Mouse (Mus musculus) layer of hippocampus, adult 11-12 months (tissue): ENCODE data around the gene Ndufb5.
"Not testable (repeated sequence)": the region's sequence is repeated elsewhere in the genome, so short reads cannot be mapped to it uniquely, and the experiment has no call there.

ENCODE experiments used
- DNase-seq: peaks from one replicate; pipeline ENCODE4 v3.0.0; 2022; ENCODE audit warnings: low spot score

Gene Ndufb5

GRCm38 (mm10) chr3:32736244-32737171 lies at the start of gene Ndufb5:
TSS of gene Ndufb5 (plus strand) at chr3:32736990.
- DNase-seq: peak; percentile 99

- DNase-seq: no peak
These were observed 49.6 kb upstream of the Ndufb5 start for GRCm38 (mm10) chr3:32687156-32687555.

- no peak for DNase-seq
These were observed 47.2 kb upstream of the Ndufb5 start for GRCm38 (mm10) chr3:32689567-32689999.

DNA sequence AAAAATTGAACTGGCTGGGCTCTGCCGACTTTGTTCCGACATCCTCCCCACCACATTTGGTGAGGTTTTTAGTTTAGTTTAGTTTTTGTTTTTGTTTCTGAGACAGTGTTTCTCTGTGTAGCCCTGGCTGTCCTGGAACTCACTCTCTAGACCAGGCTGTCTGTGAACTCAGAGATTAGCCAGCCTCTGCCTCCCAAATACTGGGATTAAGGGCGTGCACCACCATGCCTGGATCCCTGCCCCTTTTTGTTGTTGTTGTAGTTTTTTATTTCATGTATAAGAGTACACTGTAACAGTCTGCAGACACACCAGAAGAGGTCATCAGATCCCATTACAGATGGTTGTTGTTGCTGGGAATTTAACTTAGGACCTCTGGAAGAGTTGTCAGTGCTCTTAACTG lies 46.8 kb upstream of the Ndufb5 start:
- no peak for DNase-seq

DNA sequence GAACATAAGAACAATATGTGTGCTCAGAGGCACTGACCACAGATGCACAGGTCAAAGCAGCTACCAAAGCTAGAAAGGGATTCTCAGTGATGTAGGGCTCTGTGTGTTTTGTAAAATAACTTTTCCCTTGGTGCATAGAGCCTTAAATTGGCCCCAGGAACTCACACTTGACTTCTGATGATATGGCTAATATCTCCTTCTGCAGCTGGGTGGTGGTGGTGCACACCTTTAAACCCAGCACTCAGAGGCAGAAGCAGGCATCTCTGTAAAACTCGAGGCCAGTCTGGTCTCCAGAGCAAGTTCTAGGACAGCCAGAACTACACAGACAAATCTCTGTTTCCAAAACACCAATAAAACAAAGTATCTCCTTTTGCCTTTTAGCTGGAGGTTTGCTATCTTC lies 45.9 kb upstream of the Ndufb5 start:
- no peak for DNase-seq

- no peak for DNase-seq
These were observed 44.9 kb upstream of the Ndufb5 start for GRCm38 (mm10) chr3:32691841-32692240.

GRCm38 (mm10) chr3:32694211-32694610 lies 42.6 kb upstream of the Ndufb5 start:
- no peak for DNase-seq

DNA sequence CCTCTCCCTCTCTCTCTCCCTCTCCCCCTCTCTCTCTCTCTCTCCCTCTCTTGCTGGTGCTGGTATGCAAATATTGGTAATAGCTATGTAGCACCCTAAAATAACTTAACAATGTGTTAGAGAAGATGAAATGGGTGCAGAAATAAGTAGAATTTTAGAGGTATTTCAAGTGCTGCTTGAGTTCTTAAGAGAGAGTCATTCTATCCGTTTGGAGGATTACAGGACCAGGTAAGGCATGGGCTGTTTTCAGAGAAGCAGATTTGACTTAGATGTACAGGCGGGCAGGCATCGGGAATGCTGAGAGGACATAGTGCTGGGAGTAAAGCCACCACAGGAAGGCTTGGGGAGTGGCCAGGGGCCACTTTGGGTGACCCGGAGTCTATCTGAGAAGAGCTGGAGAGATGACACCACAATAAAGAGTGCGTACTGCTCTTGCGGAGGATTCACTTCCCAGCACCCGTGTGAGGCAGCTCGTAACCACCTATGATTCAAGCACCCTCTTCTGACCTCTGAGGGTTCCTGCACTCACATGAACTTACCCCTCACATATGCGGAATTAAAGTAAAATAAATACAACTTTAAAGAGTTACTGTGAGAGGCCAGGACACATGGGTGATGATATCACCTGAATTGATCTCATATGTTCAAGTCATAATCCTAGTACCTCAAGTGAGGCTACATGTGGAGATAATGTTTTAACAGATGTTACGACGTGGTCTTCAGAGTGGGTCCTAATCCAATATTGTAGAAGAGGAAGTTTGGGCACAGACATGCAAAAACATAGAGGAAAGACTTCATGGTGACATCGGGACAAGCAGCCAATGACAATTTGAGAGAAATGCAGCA lies 41.8 kb upstream of the Ndufb5 start:
- DNase-seq: no peak

GRCm38 (mm10) chr3:32695583-32695980 lies 41.2 kb upstream of the Ndufb5 start:
- DNase-seq: no peak

- DNase-seq: peak; percentile 98
These were observed 38.4 kb upstream of the Ndufb5 start for GRCm38 (mm10) chr3:32698228-32698863.

GRCm38 (mm10) chr3:32704021-32704420 lies 32.8 kb upstream of the Ndufb5 start:
- not testable (repeated sequence) for DNase-seq

- DNase-seq: not testable (repeated sequence)
These were observed 32.2 kb upstream of the Ndufb5 start for GRCm38 (mm10) chr3:32704632-32705031.

DNA sequence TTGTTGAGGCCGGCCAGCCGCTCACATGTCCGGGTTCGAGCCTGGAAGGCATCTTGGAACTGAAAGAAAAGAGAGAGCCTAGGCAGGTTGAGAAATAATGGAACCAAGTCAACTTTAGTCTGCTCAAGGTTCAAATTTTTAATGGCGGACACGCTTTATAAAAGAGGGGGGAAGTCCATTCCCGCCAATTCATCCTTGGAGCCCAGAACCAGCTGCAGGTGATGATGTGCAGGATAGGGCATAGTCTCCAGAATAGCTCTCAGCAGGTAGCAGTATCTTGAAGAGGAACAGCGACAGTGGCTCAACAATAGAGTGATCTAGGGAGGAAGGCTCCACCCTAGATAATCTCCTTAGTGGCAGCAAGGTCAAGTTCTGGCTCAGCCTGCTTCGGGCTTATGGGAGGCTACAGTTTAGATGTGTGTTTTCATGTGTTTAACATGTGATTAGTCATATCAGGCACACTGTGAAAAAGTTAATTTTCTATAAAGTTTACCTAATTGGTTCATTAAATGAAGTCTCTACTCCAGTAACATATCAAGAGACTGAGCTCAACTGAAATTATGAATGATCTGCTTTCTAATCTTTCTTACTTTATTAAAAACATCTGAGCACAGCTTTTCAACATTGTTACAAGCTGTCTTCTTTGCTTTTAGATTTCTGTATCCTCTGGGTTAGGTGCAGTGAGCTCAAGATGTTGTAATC lies 31.0 kb upstream of the Ndufb5 start, which contains the start of gene Actl6a:
Gene Actl6a (plus strand): TSS at position 652 of the 702 bp plus-strand sequence.
- DNase-seq: not testable (repeated sequence)

- DNase-seq: no peak
These were observed 28.8 kb upstream of the Ndufb5 start for GRCm38 (mm10) chr3:32708052-32708367.

DNA sequence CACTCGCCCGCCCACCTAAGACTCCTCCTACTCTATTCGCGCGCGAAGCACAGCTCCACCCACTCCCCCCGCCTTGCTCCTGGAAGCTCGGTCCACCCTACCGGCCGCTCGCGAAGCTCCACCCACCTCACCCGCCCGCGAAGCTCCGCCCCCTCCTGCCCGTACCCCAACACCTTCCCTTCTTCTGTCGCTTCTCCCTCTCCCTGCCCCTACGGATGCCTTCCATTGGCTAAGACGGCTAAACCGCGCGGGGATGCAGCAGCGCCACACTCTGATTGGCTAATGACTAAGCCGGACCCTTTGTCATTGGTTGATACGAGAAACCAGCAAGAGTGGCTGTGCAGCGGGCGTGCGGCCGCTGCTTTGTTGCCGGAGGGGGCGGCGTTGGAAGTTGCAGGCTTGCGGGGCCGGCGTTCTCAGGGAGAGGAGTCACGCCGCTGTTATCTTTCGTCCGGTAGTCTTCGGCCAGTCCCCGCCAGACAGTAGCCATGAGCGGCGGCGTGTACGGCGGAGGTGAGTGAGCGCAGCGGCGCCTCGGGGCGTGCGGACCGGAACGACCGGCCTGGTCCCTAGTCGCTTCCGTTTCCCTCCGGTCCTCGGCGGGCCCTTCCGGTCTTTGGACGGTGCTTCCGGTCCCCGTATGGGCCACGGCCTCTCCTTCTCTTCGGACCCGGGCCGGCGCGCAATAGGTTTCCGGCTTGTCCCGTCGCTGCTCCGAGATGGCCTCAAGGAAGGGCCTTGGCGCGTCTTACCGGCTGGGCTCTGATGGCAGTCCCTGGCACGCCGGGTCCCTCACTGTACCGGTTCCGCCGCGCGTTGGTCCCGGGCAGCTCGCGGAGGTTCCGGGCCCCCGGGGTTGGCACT lies 28.2 kb upstream of the Ndufb5 start:
- peak; percentile 97 for DNase-seq

DNA sequence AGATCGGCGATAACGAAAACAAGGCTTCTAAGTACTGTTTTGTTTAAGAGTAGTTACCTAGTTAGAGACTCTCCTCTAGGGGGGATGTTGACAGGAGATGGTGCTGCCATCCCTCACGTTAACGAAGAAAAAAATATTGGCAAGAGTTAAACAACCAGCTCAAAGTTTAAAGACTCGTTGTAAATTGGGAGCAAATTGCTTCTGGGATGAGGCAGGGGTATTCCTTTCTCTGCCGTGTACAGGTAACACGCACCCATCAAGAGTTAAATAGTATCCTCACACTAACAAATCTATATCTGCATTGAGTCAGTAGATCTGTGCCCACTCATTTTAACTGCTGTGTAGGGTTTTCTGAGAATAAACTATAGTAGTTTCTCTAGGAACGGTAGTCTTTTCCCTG lies 27.4 kb upstream of the Ndufb5 start:
- no peak for DNase-seq

- no peak for DNase-seq
These were observed 23.1 kb upstream of the Ndufb5 start for GRCm38 (mm10) chr3:32713711-32714110.

DNA sequence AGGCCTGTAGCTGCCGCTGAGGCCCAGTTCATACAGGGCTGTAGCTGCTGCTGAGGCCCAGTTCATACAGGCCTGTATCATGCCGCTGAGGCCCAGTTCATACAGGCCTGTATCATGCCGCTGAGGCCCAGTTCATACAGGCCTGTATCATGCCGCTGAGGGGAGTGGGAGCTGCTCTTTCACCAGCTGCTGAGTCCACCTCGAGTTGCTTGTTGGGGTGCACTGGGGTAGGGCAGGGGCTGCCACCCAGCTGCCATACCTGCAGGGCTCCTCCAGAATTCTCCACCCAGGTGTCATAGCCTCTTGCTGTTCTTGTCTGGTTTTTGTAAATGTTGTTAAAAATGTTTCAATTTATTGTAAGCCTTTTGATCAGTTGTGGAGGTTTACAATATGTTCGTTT lies 19.4 kb upstream of the Ndufb5 start:
- not testable (repeated sequence) for DNase-seq

GRCm38 (mm10) chr3:32718271-32718670 lies 18.5 kb upstream of the Ndufb5 start:
- DNase-seq: no peak

- DNase-seq: no peak
These were observed 12.6 kb upstream of the Ndufb5 start for GRCm38 (mm10) chr3:32724191-32724590.

DNA sequence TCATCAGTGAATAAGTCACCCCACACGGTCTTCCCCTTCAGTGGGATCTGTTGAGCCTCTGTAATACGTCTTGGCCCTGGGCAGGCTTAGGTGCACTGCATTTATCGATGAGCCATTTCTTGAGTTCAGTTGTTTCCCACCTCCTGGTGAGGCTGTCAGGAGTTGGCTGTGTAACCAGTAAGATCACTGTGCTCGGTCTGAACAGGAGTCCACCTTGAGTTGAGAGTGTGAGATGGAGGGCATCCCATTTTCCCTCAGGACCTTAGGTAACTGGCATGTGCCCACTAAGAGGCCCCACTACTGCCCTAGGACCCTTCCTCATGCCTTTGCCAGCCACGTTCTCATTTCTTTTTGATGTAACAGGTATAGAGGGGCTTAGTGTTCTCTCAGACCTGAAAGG lies 10.8 kb upstream of the Ndufb5 start:
- no peak for DNase-seq
